Mouse (Mus musculus): ENCODE measurements at regions not wholly inside any gene's neighbourhood (a gene's known extent, or its start where the extent isn't known, plus 50 kb on each side); places are given as distances from the start of the nearest gene placed in this dataset.

GRCm38 (mm10) chr3:131891941-131892340 is 193.2 kb upstream of the Dkk2 start:
- no peak for TF ChIP-seq POLR2A (IDR thresholded peaks at IDR 0.05; ENCODE audit: low read depth, low read length)
- no peak for TF ChIP-seq CTCF (IDR thresholded peaks at IDR 0.05; ENCODE audit: borderline replicate concordance, insufficient read depth, low read length)

Data from embryonic fibroblast, embryonic 13.5 days (primary cell).